Mouse (Mus musculus) intestine, embryonic 16.5 days (tissue): ENCODE measurements around the gene Zfp956. TPM values are rescaled to one million over a fixed set of nuclear protein-coding genes. Genes with fewer than 3 reads are reported as not detected.

ENCODE experiments used
- ATAC-seq: fragments of 200-750 bp; cut with Nextera tagmentation; 2 replicates; pipeline ENCODE4 v1.8.0; 2017; ENCODE audit warnings: moderate TSS enrichment, moderate library complexity
- H3K27ac ChIP-seq: fragments of 300-500 bp; sonication (generic); 2 replicates; pipeline ENCODE4 v1.5.1; 2014; ENCODE audit warnings: mild to moderate bottlenecking, low read length
- H3K27me3 ChIP-seq: fragments of 300-500 bp; sonication (generic); replicated peaks from 2 replicates; pipeline ENCODE4 v1.6.1; 2014; ENCODE audit warnings: low read length, control low read depth, mixed read lengths; ENCODE audit not compliant: control insufficient read depth, insufficient read depth
- H3K36me3 ChIP-seq: fragments of 300-500 bp; sonication (generic); 2 replicates; pipeline ENCODE4 v1.6.1; 2014; ENCODE audit warnings: low read length, control low read depth; ENCODE audit not compliant: control insufficient read depth, insufficient read depth
- H3K4me1 ChIP-seq: fragments of 300-500 bp; sonication (generic); 2 replicates; pipeline ENCODE4 v1.6.1; 2014; ENCODE audit warnings: low read length, control low read depth, mixed read lengths; ENCODE audit not compliant: control insufficient read depth, insufficient read depth
- H3K4me2 ChIP-seq: fragments of 300-500 bp; sonication (generic); 2 replicates; pipeline ENCODE4 v1.6.1; 2014; ENCODE audit warnings: low read depth, low read length, control low read depth
- H3K4me3 ChIP-seq: fragments of 300-500 bp; sonication (generic); 2 replicates; pipeline ENCODE4 v1.5.1; 2014; ENCODE audit warnings: mild to moderate bottlenecking, low read length
- H3K9ac ChIP-seq: fragments of 300-500 bp; sonication (generic); 2 replicates; pipeline ENCODE4 v1.6.1; 2014; ENCODE audit warnings: low read depth, low read length
- H3K9me3 ChIP-seq: fragments of 300-500 bp; sonication (generic); 2 replicates; pipeline ENCODE4 v1.6.1; 2016; ENCODE audit warnings: low read length, control low read depth; ENCODE audit not compliant: control insufficient read depth
- WGBS: fragments of 180-500 bp; shearing (Covaris S2); extraction: QIAGEN DNeasy Blood & Tissue Kit; methylation state at CpG from one replicate; pipeline ENCODE4 v1.1.7; 2014; 5-methylcytosine and 5-hydroxymethylcytosine counted together
- polyA plus RNA-seq: library from polyadenylated mRNA; unstranded; fragments of >200 nt; fragmentation: Nextera tagmentation; extraction: Ambion mirVana; gene quantifications from 2 replicates; pipeline ENCODE4 v1.2.1, GENCODE M21; 2015

The Zfp956 gene
- polyA plus RNA-seq, 1 experiment from 2014 or later = 9.3 TPM

- no peak overlapping the region for H3K9ac ChIP-seq
- H3K4me3 ChIP-seq = no peak overlapping the region
- no peaks in the 10 kb centered on the region for H3K27me3 ChIP-seq
- no peaks in the 10 kb centered on the region for H3K9me3 ChIP-seq
- 71% methylated on average over 3 of the region's 3 CpGs for WGBS
- H3K36me3 ChIP-seq = no peaks in the 10 kb centered on the region
- no peak overlapping the region for H3K4me2 ChIP-seq
- H3K4me1 ChIP-seq = peaks cover 14% of the 10 kb centered on the region
- ATAC-seq = no peak
- H3K27ac ChIP-seq = no peak overlapping the region
Observed at GRCm38 (mm10) chr6:47918768-47919274, 34.4 kb upstream of the Zfp956 start.

GRCm38 (mm10) chr6:47919646-47920446 lies 33.3 kb upstream of the Zfp956 start:
- Histone ChIP-seq H3K4me1 (peaks cover 14% of the 10 kb centered on the region), H3K27ac (peak overlapping the region; percentile 98), H3K9me3 (no peaks in the 10 kb centered on the region), H3K9ac (peak overlapping the region; percentile 92), H3K27me3 (no peaks in the 10 kb centered on the region), H3K4me2 (peak overlapping the region; percentile 59), H3K36me3 (no peaks in the 10 kb centered on the region), H3K4me3 (peak overlapping the region; percentile 56)
- 27% methylated on average over 11 of the region's 11 CpGs for WGBS
- ATAC-seq = peak; percentile 2; the same call in 1 of the 2 replicates

- H3K27ac ChIP-seq = peak within 1 kb of the TSS; percentile 98
- H3K36me3 ChIP-seq = no peaks in the 10 kb centered on the region
- H3K9ac ChIP-seq = peak within 1 kb of the TSS; percentile 92
- ATAC-seq = peak; percentile 90
- WGBS = under 1% methylated on average over 67 of the region's 67 CpGs
- no peaks in the 10 kb centered on the region for H3K27me3 ChIP-seq
- H3K9me3 ChIP-seq = no peaks in the 10 kb centered on the region
- H3K4me3 ChIP-seq = peak within 1 kb of the TSS; percentile 56
- peaks cover 14% of the 10 kb centered on the region for H3K4me1 ChIP-seq
- peak within 1 kb of the TSS; percentile 62 for H3K4me2 ChIP-seq
Observed at GRCm38 (mm10) chr6:47920447-47921340, 32.5 kb upstream of the Zfp956 start, which contains the start of gene Zfp212. Gene Zfp212, plus strand, starts transcription at chr6:47920476.

GRCm38 (mm10) chr6:47942461-47942860 lies 10.7 kb upstream of the Zfp956 start:
- WGBS = 56% methylated on average over 12 of the region's 12 CpGs
- peak; percentile 10; the same call in 1 of the 2 replicates for ATAC-seq
- H3K9ac ChIP-seq = peak overlapping the region; percentile 88

GRCm38 (mm10) chr6:47943021-47943691 lies 10.0 kb upstream of the Zfp956 start:
- peak; percentile 95 for ATAC-seq
- no peaks in the 10 kb centered on the region for H3K9me3 ChIP-seq
- H3K36me3 ChIP-seq = 0 out of 2 replicates have a peak, but pooled peaks cover 5% of the 10 kb centered on the region
- H3K4me2 ChIP-seq = peak overlapping the region; percentile 89
- 10% methylated on average over 64 of the region's 64 CpGs for WGBS
- peak overlapping the region; percentile 88 for H3K9ac ChIP-seq
- peaks cover 9% of the 10 kb centered on the region; the same call in 1 of the 2 replicates for H3K4me1 ChIP-seq
- no peak overlapping the region; the same call in 1 of the 2 replicates for H3K27ac ChIP-seq
- H3K27me3 ChIP-seq = no peaks in the 10 kb centered on the region
- peak overlapping the region; percentile 58 for H3K4me3 ChIP-seq

More at GRCm38 (mm10) chr6:47942461-47942860, 10.7 kb upstream of the Zfp956 start:
- Histone ChIP-seq H3K4me3 (peak overlapping the region; percentile 58), H3K4me2 (peak overlapping the region; percentile 89), H3K9me3 (no peaks in the 10 kb centered on the region), H3K36me3 (0 out of 2 replicates have a peak, but pooled peaks cover 5% of the 10 kb centered on the region), H3K4me1 (peaks cover 9% of the 10 kb centered on the region; the same call in 1 of the 2 replicates), H3K27ac (no peak overlapping the region), H3K27me3 (no peaks in the 10 kb centered on the region)

GRCm38 (mm10) chr6:47943721-47944120 lies 9.5 kb upstream of the Zfp956 start:
- H3K4me2 ChIP-seq = peak overlapping the region; percentile 89
- no peak overlapping the region for H3K27ac ChIP-seq

GRCm38 (mm10) chr6:47947388-47947787 lies 5.8 kb upstream of the Zfp956 start:
- Histone ChIP-seq H3K9me3 (no peaks in the 10 kb centered on the region), H3K27me3 (no peaks in the 10 kb centered on the region), H3K27ac (no peak overlapping the region), H3K4me3 (no peak overlapping the region), H3K4me1 (peaks cover 8% of the 10 kb centered on the region; the same call in 1 of the 2 replicates), H3K9ac (no peak overlapping the region), H3K4me2 (no peak overlapping the region), H3K36me3 (0 out of 2 replicates have a peak, but pooled peaks cover 5% of the 10 kb centered on the region)
- 89% methylated on average over 4 of the region's 4 CpGs for WGBS
- no peak for ATAC-seq

More at GRCm38 (mm10) chr6:47943721-47944120, 9.5 kb upstream of the Zfp956 start:
- Histone ChIP-seq H3K4me1 (peaks cover 9% of the 10 kb centered on the region; the same call in 1 of the 2 replicates), H3K9ac (peak overlapping the region; percentile 88), H3K9me3 (no peaks in the 10 kb centered on the region), H3K36me3 (0 out of 2 replicates have a peak, but pooled peaks cover 5% of the 10 kb centered on the region), H3K4me3 (peak overlapping the region; percentile 58), H3K27me3 (no peaks in the 10 kb centered on the region)
- no peak for ATAC-seq
- WGBS = 74% methylated on average over 3 of the region's 3 CpGs

- Histone ChIP-seq H3K27ac (no peak overlapping the region), H3K27me3 (no peaks in the 10 kb centered on the region), H3K4me3 (peak overlapping the region; percentile 63; the same call in 1 of the 2 replicates), H3K9me3 (no peaks in the 10 kb centered on the region), H3K9ac (no peak overlapping the region), H3K4me2 (peak overlapping the region; percentile 86), H3K4me1 (peaks cover 12% of the 10 kb centered on the region; the same call in 1 of the 2 replicates), H3K36me3 (no peaks in the 10 kb centered on the region)
- ATAC-seq = no peak
- WGBS = 79% methylated on average over 3 of the region's 3 CpGs
Observed at GRCm38 (mm10) chr6:47954425-47954824, 1.2 kb downstream of the Zfp956 start.
